Mouse (Mus musculus) heart, postnatal 10 days (tissue): ENCODE measurements around the gene Wnt2b. TPM values are rescaled to one million over a fixed set of nuclear protein-coding genes. Genes with fewer than 3 reads are reported as not detected.

Experiments used
- DNase-seq, 2 experiments: peaks; one replicate each; pipeline ENCODE4 v3.0.0; 2021
- intact Hi-C: fragments of 180-260 bp; cut with DNase I; formaldehyde crosslinking; loops from one replicate; pipeline ENCODE4 v1.15.1; 2025
- total RNA-seq, 2 experiments: library from RNA; stranded (reverse); gene quantifications; 2 replicates each; pipeline ENCODE4 v1.2.3; 2021

Gene Wnt2b
- 1 to 10 TPM in 1 of 2 experiments, under 1 TPM in 1; 0.84 to 2.1 TPM for total RNA-seq

- DNase-seq = peak; percentile 32 to 37
- intact Hi-C loops = no loop called here
These were observed at the start of gene Wnt2b for GRCm38 (mm10) chr3:104961066-104962059. Gene Wnt2b, minus strand, starts transcription at chr3:104961921.

- intact Hi-C loops = no loop called here
- DNase-seq = no peak
These were observed 49.1 kb upstream of the Wnt2b start for GRCm38 (mm10) chr3:105010681-105011339.

GRCm38 (mm10) chr3:105008070-105008469, 46.3 kb upstream of the Wnt2b start:
- intact Hi-C loops = no loop called here

GRCm38 (mm10) chr3:105006101-105006500, 44.4 kb upstream of the Wnt2b start:
- intact Hi-C loops = no loop called here
- DNase-seq = no peak

More at GRCm38 (mm10) chr3:105008070-105008469, 46.3 kb upstream of the Wnt2b start:
- DNase-seq = no peak

- DNase-seq = no peak
- intact Hi-C loops = no loop called here
These were observed 43.9 kb upstream of the Wnt2b start for GRCm38 (mm10) chr3:105005561-105006065.

GRCm38 (mm10) chr3:105005011-105005410, 43.3 kb upstream of the Wnt2b start:
- intact Hi-C loops = no loop called here
- no peak for DNase-seq

GRCm38 (mm10) chr3:105003960-105004463, 42.3 kb upstream of the Wnt2b start:
- intact Hi-C loops = no loop called here
- no peak for DNase-seq

GRCm38 (mm10) chr3:105001374-105001773, 39.7 kb upstream of the Wnt2b start:
- intact Hi-C loops = no loop called here
- no peak for DNase-seq

- intact Hi-C loops = no loop called here
- DNase-seq = no peak
These were observed 38.8 kb upstream of the Wnt2b start for GRCm38 (mm10) chr3:105000561-105000960.

- DNase-seq = peak in 1 of 2 experiments; percentile 32
- intact Hi-C loops = loop anchor here (2.0 to 10.0 kb wide), 2 partner anchors 19 to 167 kb away; no protein-coding TSS in a partner anchor
These were observed 35.8 kb upstream of the Wnt2b start for GRCm38 (mm10) chr3:104997563-104997962.

- DNase-seq = no peak
- intact Hi-C loops = loop anchor here (2.0 to 10.0 kb wide), 2 partner anchors 21 to 169 kb away; no protein-coding TSS in a partner anchor
These were observed 34.0 kb upstream of the Wnt2b start for GRCm38 (mm10) chr3:104995707-104996106.

GRCm38 (mm10) chr3:104994415-104994841, 32.7 kb upstream of the Wnt2b start:
- intact Hi-C loops = loop anchor here (10.0 kb wide), 1 partner anchor 170 kb away; no protein-coding TSS in a partner anchor
- peak in 1 of 2 experiments; percentile 16 for DNase-seq

GRCm38 (mm10) chr3:104993800-104994199, 32.1 kb upstream of the Wnt2b start:
- intact Hi-C loops = loop anchor here (10.0 kb wide), 1 partner anchor 171 kb away; no protein-coding TSS in a partner anchor
- DNase-seq = peak; percentile 41 to 50

- intact Hi-C loops = loop anchor here (1.0 to 10.0 kb wide), 2 partner anchors 66 to 172 kb away; no protein-coding TSS in a partner anchor
- DNase-seq = peak; percentile 92 to 96
These were observed 31.1 kb upstream of the Wnt2b start for GRCm38 (mm10) chr3:104992709-104993388.

- intact Hi-C loops = loop anchor here (1.0 to 10.0 kb wide), 2 partner anchors 68 to 173 kb away; no protein-coding TSS in a partner anchor
- DNase-seq = no peak
These were observed 30.0 kb upstream of the Wnt2b start for GRCm38 (mm10) chr3:104991703-104992102.

GRCm38 (mm10) chr3:104987884-104988283, 26.2 kb upstream of the Wnt2b start:
- no peak for DNase-seq
- intact Hi-C loops = no loop called here

- intact Hi-C loops = no loop called here
- DNase-seq = no peak
These were observed 18.0 kb upstream of the Wnt2b start for GRCm38 (mm10) chr3:104979735-104980134.

- DNase-seq = peak; percentile 95 to 98
- intact Hi-C loops = loop anchor here (5.0 kb wide), 3 partner anchors 95 to 255 kb away; partner anchors contain the start of gene Rhoc
These were observed 6.0 kb upstream of the Wnt2b start for GRCm38 (mm10) chr3:104967548-104968300.

GRCm38 (mm10) chr3:104965991-104966554, 4.4 kb upstream of the Wnt2b start:
- no peak for DNase-seq
- intact Hi-C loops = loop anchor here (5.0 kb wide), 3 partner anchors 94 to 254 kb away; partner anchors contain the start of gene Rhoc
